Mouse (Mus musculus) adrenal gland, postnatal 36 days (tissue): ENCODE results near the gene Ralgapa2. TPM values are rescaled to one million over a fixed set of nuclear protein-coding genes. Genes with fewer than 3 reads are reported as not detected.
A peak's percentile ranks its signal among the peaks of the same experiment; 100 is the strongest.
"Not testable (repeated sequence)": the region's sequence is repeated elsewhere in the genome, so short reads cannot be mapped to it uniquely, and the experiment has no call there.

Source experiments
- DNase-seq, 2 experiments: peaks; one replicate each; pipeline ENCODE4 v3.0.0; 2021; ENCODE audit warnings: mixed read lengths in 1 of 2
- total RNA-seq, 2 experiments: library from RNA; stranded (reverse); gene quantifications; 2 replicates each; pipeline ENCODE4 v1.2.3; 2021

The Ralgapa2 gene
- total RNA-seq, 2 experiments from 2014 or later: 27.0 to 31.3 TPM

- no peak for DNase-seq
These were observed 13.8 kb downstream of the Ralgapa2 start for GRCm38 (mm10) chr2:146498298-146498697.

- DNase-seq: no peak
These were observed 15.1 kb downstream of the Ralgapa2 start for GRCm38 (mm10) chr2:146496995-146497394.

- no peak for DNase-seq
These were observed 16.4 kb downstream of the Ralgapa2 start for GRCm38 (mm10) chr2:146495781-146496180.

- no peak for DNase-seq
These were observed 18.7 kb downstream of the Ralgapa2 start for GRCm38 (mm10) chr2:146493354-146493946.

- no peak for DNase-seq
These were observed 20.1 kb downstream of the Ralgapa2 start for GRCm38 (mm10) chr2:146491830-146492610.

- DNase-seq: no peak
These were observed 21.2 kb downstream of the Ralgapa2 start for GRCm38 (mm10) chr2:146490926-146491325.

GRCm38 (mm10) chr2:146488291-146488690, 23.9 kb downstream of the Ralgapa2 start:
- DNase-seq: no peak

- DNase-seq: no peak
These were observed 29.3 kb downstream of the Ralgapa2 start for GRCm38 (mm10) chr2:146482859-146483258.

GRCm38 (mm10) chr2:146477491-146477890, 34.7 kb downstream of the Ralgapa2 start:
- DNase-seq: no peak

GRCm38 (mm10) chr2:146476428-146476972, 35.6 kb downstream of the Ralgapa2 start:
- no peak for DNase-seq

- no peak for DNase-seq
These were observed 36.1 kb downstream of the Ralgapa2 start for GRCm38 (mm10) chr2:146476001-146476400.

GRCm38 (mm10) chr2:146470947-146471346, 41.2 kb downstream of the Ralgapa2 start:
- no peak for DNase-seq

- peak in 1 of 2 experiments; percentile 25 for DNase-seq
These were observed 42.3 kb downstream of the Ralgapa2 start for GRCm38 (mm10) chr2:146469707-146470420.

- no peak for DNase-seq
These were observed 43.2 kb downstream of the Ralgapa2 start for GRCm38 (mm10) chr2:146468898-146469297.

GRCm38 (mm10) chr2:146468016-146468415, 44.1 kb downstream of the Ralgapa2 start:
- DNase-seq: peak; percentile 65 to 66

- DNase-seq: not testable (repeated sequence)
These were observed 45.3 kb downstream of the Ralgapa2 start for GRCm38 (mm10) chr2:146466811-146467210.

- no peak for DNase-seq
These were observed 54.6 kb downstream of the Ralgapa2 start for GRCm38 (mm10) chr2:146457494-146457893.

- no peak for DNase-seq
These were observed 55.5 kb downstream of the Ralgapa2 start for GRCm38 (mm10) chr2:146456612-146457011.

GRCm38 (mm10) chr2:146456062-146456461, 56.1 kb downstream of the Ralgapa2 start:
- no peak for DNase-seq

- no peak for DNase-seq
These were observed 68.1 kb downstream of the Ralgapa2 start for GRCm38 (mm10) chr2:146444009-146444408.

- no peak for DNase-seq
These were observed 68.8 kb downstream of the Ralgapa2 start for GRCm38 (mm10) chr2:146443291-146443875.

- DNase-seq: no peak
These were observed 70.4 kb downstream of the Ralgapa2 start for GRCm38 (mm10) chr2:146441711-146442110.
